Mouse (Mus musculus): ENCODE results near the gene Acot4.
"Not testable (repeated sequence)": the region's sequence is repeated elsewhere in the genome, so short reads cannot be mapped to it uniquely, and the experiment has no call there.

The Acot4 gene

GRCm38 (mm10) chr12:84032854-84033253, 5.3 kb upstream of the Acot4 start:
- DNase-seq = peak in 1 of 2 experiments; percentile 66

- not testable (repeated sequence) for DNase-seq
These were observed 4.9 kb upstream of the Acot4 start for GRCm38 (mm10) chr12:84033302-84033701.

GRCm38 (mm10) chr12:84034108-84034507, 4.1 kb upstream of the Acot4 start:
- no peak for DNase-seq

GRCm38 (mm10) chr12:84038691-84039111, 522 bp downstream of the Acot4 start, which contains the start of gene Gm49366:
TSS of gene Gm49366 (plus strand) at chr12:84038935.
- DNase-seq = peak; percentile 75 to 79

- DNase-seq = peak; percentile 64 to 85
These were observed 4.1 kb downstream of the Acot4 start for GRCm38 (mm10) chr12:84042248-84042647.

GRCm38 (mm10) chr12:84044045-84044444, 5.9 kb downstream of the Acot4 start:
- DNase-seq = peak; percentile 42 to 60

- DNase-seq = no peak
These were observed 8.7 kb downstream of the Acot4 start for GRCm38 (mm10) chr12:84046906-84047305.

GRCm38 (mm10) chr12:84050744-84051143, 12.6 kb downstream of the Acot4 start:
- DNase-seq = peak; percentile 74 to 82

- peak; percentile 36 to 66 for DNase-seq
These were observed 13.8 kb downstream of the Acot4 start, which contains the start of gene Acot3 for GRCm38 (mm10) chr12:84051937-84052474. TSS of gene Acot3 (plus strand) at chr12:84052144.

GRCm38 (mm10) chr12:84052609-84053008, 14.4 kb downstream of the Acot4 start:
- DNase-seq = peak in 1 of 2 experiments; percentile 39

- peak in 1 of 2 experiments; percentile 47 for DNase-seq
These were observed 15.0 kb downstream of the Acot4 start for GRCm38 (mm10) chr12:84053173-84053572.

GRCm38 (mm10) chr12:84053679-84054391, 15.7 kb downstream of the Acot4 start:
- DNase-seq = peak; percentile 71 to 73

GRCm38 (mm10) chr12:84060946-84061345, 22.8 kb downstream of the Acot4 start:
- peak; percentile 33 to 54 for DNase-seq

GRCm38 (mm10) chr12:84062336-84062735, 24.2 kb downstream of the Acot4 start:
- no peak for DNase-seq

- peak in 1 of 2 experiments; percentile 71 for DNase-seq
These were observed 25.0 kb downstream of the Acot4 start for GRCm38 (mm10) chr12:84063228-84063627.

- no peak for DNase-seq
These were observed 25.7 kb downstream of the Acot4 start for GRCm38 (mm10) chr12:84063833-84064232.

- peak; percentile 71 to 78 for DNase-seq
These were observed 26.4 kb downstream of the Acot4 start for GRCm38 (mm10) chr12:84064621-84065020.

GRCm38 (mm10) chr12:84067752-84068151, 29.6 kb downstream of the Acot4 start:
- DNase-seq = no peak

- no peak for DNase-seq
These were observed 30.1 kb downstream of the Acot4 start for GRCm38 (mm10) chr12:84068296-84068695.

- peak; percentile 23 to 42 for DNase-seq
These were observed 30.8 kb downstream of the Acot4 start, which contains the start of gene Acot5 for GRCm38 (mm10) chr12:84068986-84069385. TSS of gene Acot5 (plus strand) at chr12:84069325.

GRCm38 (mm10) chr12:84069582-84069981, 31.4 kb downstream of the Acot4 start:
- DNase-seq = peak; percentile 38 to 63

- DNase-seq = no peak
These were observed 33.5 kb downstream of the Acot4 start for GRCm38 (mm10) chr12:84071696-84072095.

GRCm38 (mm10) chr12:84077371-84077990, 39.3 kb downstream of the Acot4 start:
- DNase-seq = no peak

GRCm38 (mm10) chr12:84083842-84084241, 45.7 kb downstream of the Acot4 start:
- no peak for DNase-seq
